Mouse (Mus musculus): ENCODE data around the gene Rmdn2. TPM values are rescaled to one million over a fixed set of nuclear protein-coding genes. Genes with fewer than 3 reads are reported as not detected.

Gene Rmdn2
- polyA plus RNA-seq, 1 experiment from 2014 or later: 12.1 TPM

DNA sequence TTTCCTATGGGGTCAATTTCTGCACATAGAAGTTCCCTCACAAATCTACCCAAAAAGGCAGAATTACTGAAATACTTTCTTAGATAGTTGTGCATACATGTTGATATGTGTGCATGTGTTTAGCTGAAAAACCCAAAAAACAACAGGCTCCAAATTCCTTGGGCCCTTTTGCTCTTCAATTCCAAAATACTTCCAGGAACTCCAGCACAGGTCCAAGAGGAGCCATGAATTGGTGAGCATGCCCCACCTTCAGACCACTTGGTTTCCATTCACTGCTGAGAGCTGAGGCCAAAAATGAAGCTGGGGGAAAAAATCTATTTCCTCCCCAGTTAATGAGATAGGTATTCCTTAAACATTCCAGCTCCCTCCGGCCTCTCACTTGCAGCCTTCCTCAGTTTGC is 98.1 kb downstream of the Rmdn2 start:
- 47% methylated on average over 1 of the region's 1 CpGs for WGBS
- no peak overlapping the region for H3K4me2 ChIP-seq (replicated peaks)
- H3K9me3 ChIP-seq: no peaks in the 10 kb centered on the region
- no peak overlapping the region for H3K4me3 ChIP-seq
- H3K27me3 ChIP-seq: peaks cover 33% of the 10 kb centered on the region
- ATAC-seq (ENCODE audit: insufficient number of reproducible peaks, insufficient read depth, low FRiP score, low TSS enrichment): no peak
- H3K27ac ChIP-seq: no peak overlapping the region
- no peaks in the 10 kb centered on the region for H3K36me3 ChIP-seq
- peaks cover 19% of the 10 kb centered on the region for H3K4me1 ChIP-seq
- H3K9ac ChIP-seq: no peak overlapping the region

DNA sequence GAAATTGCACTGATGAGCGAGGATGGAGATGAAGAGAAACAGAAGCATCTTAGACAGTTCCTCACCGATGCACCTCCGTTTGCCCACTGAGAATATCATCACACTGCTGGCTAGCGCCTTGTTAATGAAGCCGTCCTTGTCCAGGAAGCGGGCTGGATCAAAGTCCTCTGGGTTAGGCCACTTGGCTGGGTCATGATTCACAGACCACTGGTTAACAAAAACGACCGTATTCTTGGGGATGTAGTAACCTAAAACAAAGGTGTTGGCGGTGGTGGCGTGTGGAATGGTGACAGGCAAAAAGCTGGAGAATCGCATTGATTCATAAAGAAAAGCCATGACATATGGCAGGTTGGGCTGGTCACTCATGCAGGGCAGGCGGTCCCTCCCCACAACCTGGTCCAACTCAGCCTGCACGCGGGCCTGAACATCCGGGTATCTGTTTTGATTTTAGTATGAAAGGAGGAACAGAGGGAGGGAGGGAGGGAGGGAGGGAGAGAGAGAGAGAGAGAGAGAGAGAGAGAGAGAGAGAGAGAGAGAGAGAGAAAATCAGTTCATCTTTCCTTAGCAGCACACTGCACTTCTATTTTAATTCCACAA is 98.7 kb downstream of the Rmdn2 start:
- peaks cover 39% of the 10 kb centered on the region for H3K27me3 ChIP-seq
- H3K4me3 ChIP-seq: no peak overlapping the region
- 7% methylated on average over 15 of the region's 15 CpGs for WGBS

GRCm38 (mm10) chr17:79711944-79712343 is 100.3 kb downstream of the Rmdn2 start:
- H3K27me3 ChIP-seq: peaks cover 40% of the 10 kb centered on the region
- ATAC-seq (ENCODE audit: insufficient number of reproducible peaks, insufficient read depth, low FRiP score, low TSS enrichment): no peak
- no peak overlapping the region for H3K9ac ChIP-seq
- no peaks in the 10 kb centered on the region for H3K36me3 ChIP-seq
- H3K9me3 ChIP-seq: no peaks in the 10 kb centered on the region
- H3K4me1 ChIP-seq: peaks cover 23% of the 10 kb centered on the region
- WGBS: 12% methylated on average over 6 of the region's 6 CpGs
- no peak overlapping the region for H3K27ac ChIP-seq
- peak overlapping the region; percentile 89 for H3K4me2 ChIP-seq (replicated peaks)
- H3K4me3 ChIP-seq: 0 out of 2 replicates have a peak overlapping the region, but pooled peaks have one; percentile 44

More for the DNA sequence above, 98.7 kb downstream of the Rmdn2 start:
- H3K27ac ChIP-seq: no peak overlapping the region
- no peak overlapping the region for H3K9ac ChIP-seq
- ATAC-seq (ENCODE audit: insufficient number of reproducible peaks, insufficient read depth, low FRiP score, low TSS enrichment): no peak
- H3K4me1 ChIP-seq: peaks cover 23% of the 10 kb centered on the region
- no peaks in the 10 kb centered on the region for H3K9me3 ChIP-seq
- no peaks in the 10 kb centered on the region for H3K36me3 ChIP-seq
- H3K4me2 ChIP-seq (replicated peaks): peak overlapping the region; percentile 7; the same call in 1 of the 2 replicates

GRCm38 (mm10) chr17:79712536-79712935 is 100.9 kb downstream of the Rmdn2 start:
- no peaks in the 10 kb centered on the region for H3K36me3 ChIP-seq
- WGBS: 4% methylated on average over 9 of the region's 9 CpGs
- peaks cover 46% of the 10 kb centered on the region for H3K27me3 ChIP-seq
- no peak overlapping the region for H3K9ac ChIP-seq
- no peak overlapping the region for H3K27ac ChIP-seq
- H3K4me2 ChIP-seq (replicated peaks): peak overlapping the region; percentile 89
- peaks cover 23% of the 10 kb centered on the region for H3K4me1 ChIP-seq
- no peaks in the 10 kb centered on the region for H3K9me3 ChIP-seq
- H3K4me3 ChIP-seq: 0 out of 2 replicates have a peak overlapping the region, but pooled peaks have one; percentile 44
- ATAC-seq (ENCODE audit: insufficient number of reproducible peaks, insufficient read depth, low FRiP score, low TSS enrichment): no peak

DNA sequence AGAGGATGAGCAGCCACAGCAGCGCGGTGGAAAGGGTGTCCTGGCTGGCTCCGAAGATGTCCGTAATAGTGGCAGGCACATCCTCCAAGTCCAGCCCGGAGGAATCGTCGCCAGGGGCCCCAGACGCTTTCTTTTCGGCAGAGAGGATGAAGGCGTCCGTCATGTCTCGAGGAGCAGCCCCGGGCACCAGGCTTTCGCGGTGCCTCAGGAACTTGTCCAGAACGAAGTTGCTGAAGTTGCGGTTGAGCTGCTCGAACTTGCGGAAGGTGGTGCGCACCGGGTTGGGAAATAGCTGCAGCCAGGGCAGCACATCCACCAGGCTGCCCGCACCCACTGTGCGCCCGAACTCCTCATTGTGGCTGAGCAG is 101.6 kb downstream of the Rmdn2 start:
- under 1% methylated on average over 24 of the region's 24 CpGs for WGBS
- Histone ChIP-seq H3K9ac (peak overlapping the region; percentile 42), H3K4me1 (peaks cover 23% of the 10 kb centered on the region), H3K36me3 (no peaks in the 10 kb centered on the region), H3K27me3 (peaks cover 51% of the 10 kb centered on the region), H3K9me3 (no peaks in the 10 kb centered on the region), H3K4me3 (peak overlapping the region; percentile 44), H3K27ac (no peak overlapping the region), H3K4me2 (replicated peaks) (peak overlapping the region; percentile 89)
- no peak for ATAC-seq (ENCODE audit: insufficient number of reproducible peaks, insufficient read depth, low FRiP score, low TSS enrichment)

DNA sequence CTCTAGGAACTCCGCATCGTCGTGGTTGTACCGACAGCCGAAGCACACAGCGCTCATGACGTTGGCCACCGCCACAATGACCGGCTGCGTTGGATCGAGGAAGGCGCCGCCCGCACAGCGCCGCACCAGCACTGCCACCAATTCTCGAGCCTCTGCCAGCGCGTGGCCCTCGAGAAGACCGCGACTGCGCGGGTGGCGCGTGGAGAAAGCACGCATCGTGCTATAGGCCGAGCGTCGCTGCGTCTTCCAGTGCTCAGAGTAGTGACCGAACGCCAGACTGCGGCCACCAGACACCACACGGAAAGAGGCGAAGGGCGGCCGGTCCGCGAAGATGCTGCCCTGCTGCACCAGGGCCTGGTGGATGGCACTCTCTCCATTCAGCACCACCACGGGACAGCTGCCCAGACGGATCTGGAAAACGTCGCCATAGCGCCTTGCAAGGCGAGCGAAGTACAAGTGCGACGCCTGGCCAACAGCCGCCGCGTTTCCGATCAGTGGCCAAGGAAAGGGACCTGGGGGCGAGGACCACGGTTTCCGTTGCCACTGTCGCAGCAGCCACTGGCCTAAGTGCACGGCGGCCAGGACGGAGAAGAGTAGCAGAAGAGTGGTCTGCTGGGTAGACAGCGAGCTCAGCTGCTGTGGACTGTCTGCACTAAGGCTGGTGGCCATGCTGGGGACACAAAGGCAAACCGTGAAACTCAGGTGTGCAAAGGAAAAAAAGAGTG is 102.1 kb downstream of the Rmdn2 start:
- Histone ChIP-seq H3K9me3 (no peaks in the 10 kb centered on the region), H3K4me3 (peak overlapping the region; percentile 44), H3K27me3 (peaks cover 54% of the 10 kb centered on the region), H3K4me1 (peaks cover 23% of the 10 kb centered on the region), H3K36me3 (no peaks in the 10 kb centered on the region), H3K4me2 (replicated peaks) (peak overlapping the region; percentile 89), H3K27ac (no peak overlapping the region), H3K9ac (peak overlapping the region; percentile 42)
- ATAC-seq (ENCODE audit: insufficient number of reproducible peaks, insufficient read depth, low FRiP score, low TSS enrichment): no peak
- under 1% methylated on average over 63 of the region's 63 CpGs for WGBS

DNA sequence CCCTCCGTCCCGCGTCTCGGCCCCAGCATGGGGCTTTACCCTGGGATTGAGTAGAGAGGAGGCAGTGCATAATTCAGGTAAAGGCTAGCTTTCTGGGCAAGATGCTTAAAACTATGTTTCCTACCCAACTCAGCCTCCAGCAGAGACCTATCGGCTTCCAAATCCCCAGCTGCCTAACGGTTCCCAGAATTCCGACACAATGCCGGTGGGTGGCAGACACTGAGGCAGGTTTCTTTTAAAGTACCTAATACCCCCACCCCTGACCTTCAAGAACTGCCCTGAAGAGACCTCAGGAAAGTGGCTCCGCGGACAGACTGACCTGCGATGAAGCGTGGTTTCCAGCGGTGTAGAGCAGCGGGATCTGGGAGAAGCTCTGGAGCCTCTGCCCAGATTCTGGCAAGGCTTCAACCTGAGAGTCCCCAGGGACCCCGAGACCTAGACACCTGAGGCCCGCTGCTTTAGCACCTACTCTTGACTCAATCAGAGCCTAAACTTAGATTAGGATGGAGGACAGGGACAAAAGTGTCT is 102.8 kb downstream of the Rmdn2 start:
- peaks cover 54% of the 10 kb centered on the region for H3K27me3 ChIP-seq
- WGBS: 1% methylated on average over 16 of the region's 16 CpGs
- H3K4me2 ChIP-seq (replicated peaks): peak overlapping the region; percentile 89
- peak overlapping the region; percentile 47 for H3K9ac ChIP-seq
- H3K9me3 ChIP-seq: no peaks in the 10 kb centered on the region
- H3K4me3 ChIP-seq: peak overlapping the region; percentile 44
- no peak overlapping the region for H3K27ac ChIP-seq
- no peaks in the 10 kb centered on the region for H3K36me3 ChIP-seq
- peaks cover 23% of the 10 kb centered on the region for H3K4me1 ChIP-seq
- ATAC-seq (ENCODE audit: insufficient number of reproducible peaks, insufficient read depth, low FRiP score, low TSS enrichment): no peak

- peak within 1 kb of the TSS; percentile 47 for H3K9ac ChIP-seq
- peak; percentile 43; the same call in 1 of the 2 replicates for ATAC-seq (ENCODE audit: insufficient number of reproducible peaks, insufficient read depth, low FRiP score, low TSS enrichment)
- whole genome bisulfite sequencing: under 1% methylated on average over 31 of the region's 31 CpGs
- peak within 1 kb of the TSS; percentile 89 for H3K4me2 ChIP-seq (replicated peaks)
- peak within 1 kb of the TSS; percentile 30; the same call in 1 of the 2 replicates for H3K27ac ChIP-seq
- peaks cover 50% of the 10 kb centered on the region for H3K27me3 ChIP-seq
- no peaks in the 10 kb centered on the region for H3K9me3 ChIP-seq
- no peaks in the 10 kb centered on the region for H3K36me3 ChIP-seq
- peak within 1 kb of the TSS; percentile 44 for H3K4me3 ChIP-seq
- peaks cover 23% of the 10 kb centered on the region for H3K4me1 ChIP-seq
Measured at GRCm38 (mm10) chr17:79714931-79715637, 103.4 kb downstream of the Rmdn2 start, which contains the start of gene Cyp1b1. Cyp1b1 (minus strand) TSS chr17:79715061.

- Histone ChIP-seq H3K9me3 (no peaks in the 10 kb centered on the region), H3K4me2 (replicated peaks) (peak overlapping the region; percentile 89), H3K9ac (peak overlapping the region; percentile 47; the same call in 1 of the 2 replicates), H3K27me3 (peaks cover 50% of the 10 kb centered on the region), H3K4me1 (peaks cover 25% of the 10 kb centered on the region), H3K4me3 (peak overlapping the region; percentile 44), H3K27ac (peak overlapping the region; percentile 30; the same call in 1 of the 2 replicates), H3K36me3 (no peaks in the 10 kb centered on the region)
- peak; percentile 92 for ATAC-seq (ENCODE audit: insufficient number of reproducible peaks, insufficient read depth, low FRiP score, low TSS enrichment)
- WGBS: 0% methylated on average over 42 of the region's 42 CpGs
Measured at GRCm38 (mm10) chr17:79715649-79716143, 104.0 kb downstream of the Rmdn2 start.

DNA sequence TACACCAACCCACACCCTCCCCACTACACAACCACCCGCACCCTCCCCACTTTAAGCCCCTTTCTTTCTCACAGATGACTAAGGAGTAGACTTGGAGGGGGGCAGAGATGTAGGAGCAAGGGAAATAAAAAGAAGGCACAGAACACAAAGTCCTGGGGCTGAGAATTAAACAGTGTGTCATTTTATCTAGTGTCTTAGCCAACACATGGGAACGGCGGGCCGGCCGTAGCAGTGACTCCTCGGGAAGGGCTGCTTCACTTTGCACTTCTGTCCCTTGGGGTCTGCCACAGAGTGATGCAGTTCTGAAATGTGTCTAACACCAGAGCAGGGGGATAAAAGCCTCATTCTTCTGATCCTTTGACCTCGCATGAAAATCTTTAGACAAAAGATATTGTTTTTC is 109.0 kb downstream of the Rmdn2 start:
- Histone ChIP-seq H3K27me3 (peaks cover 21% of the 10 kb centered on the region), H3K27ac (no peak overlapping the region), H3K4me1 (peaks cover 4% of the 10 kb centered on the region), H3K9me3 (no peaks in the 10 kb centered on the region), H3K9ac (no peak overlapping the region), H3K4me2 (replicated peaks) (no peak overlapping the region), H3K4me3 (no peak overlapping the region), H3K36me3 (no peaks in the 10 kb centered on the region)
- no peak for ATAC-seq (ENCODE audit: insufficient number of reproducible peaks, insufficient read depth, low FRiP score, low TSS enrichment)
- 44% methylated on average over 7 of the region's 7 CpGs for WGBS

GRCm38 (mm10) chr17:79726613-79727012 is 115.0 kb downstream of the Rmdn2 start:
- H3K4me3 ChIP-seq: no peak overlapping the region
- no peak for ATAC-seq (ENCODE audit: insufficient number of reproducible peaks, insufficient read depth, low FRiP score, low TSS enrichment)
- 0 out of 2 replicates have a peak, but pooled peaks cover 5% of the 10 kb centered on the region for H3K27me3 ChIP-seq
- no peak overlapping the region for H3K27ac ChIP-seq
- peaks cover 30% of the 10 kb centered on the region for H3K4me1 ChIP-seq
- no peaks in the 10 kb centered on the region for H3K9me3 ChIP-seq
- no peak overlapping the region for H3K9ac ChIP-seq
- 74% methylated on average over 5 of the region's 5 CpGs for WGBS
- no peak overlapping the region for H3K4me2 ChIP-seq (replicated peaks)
- H3K36me3 ChIP-seq: no peaks in the 10 kb centered on the region

Data from embryonic facial prominence, embryonic 12.5 days (tissue).